Mouse (Mus musculus): ENCODE results near the gene Cabin1.

GRCm38 (mm10) chr10:75669936-75670335 lies 94.2 kb downstream of the Cabin1 start:
- no peak for TF ChIP-seq CTCF (IDR thresholded peaks at IDR 0.05; ENCODE audit: low read depth)
- no peak for TF ChIP-seq EP300 (optimal IDR thresholded peaks at IDR 0.05)

All from stomach, postnatal 0 days (tissue).